Mouse (Mus musculus) kidney, postnatal 4 days (tissue): ENCODE results near the gene Rhbg.

Source experiments
- DNase-seq, 2 experiments: peaks; one replicate each; pipeline ENCODE4 v3.0.0; 2021; ENCODE audit warnings: mixed read lengths in 2 of 2

Gene Rhbg

DNA sequence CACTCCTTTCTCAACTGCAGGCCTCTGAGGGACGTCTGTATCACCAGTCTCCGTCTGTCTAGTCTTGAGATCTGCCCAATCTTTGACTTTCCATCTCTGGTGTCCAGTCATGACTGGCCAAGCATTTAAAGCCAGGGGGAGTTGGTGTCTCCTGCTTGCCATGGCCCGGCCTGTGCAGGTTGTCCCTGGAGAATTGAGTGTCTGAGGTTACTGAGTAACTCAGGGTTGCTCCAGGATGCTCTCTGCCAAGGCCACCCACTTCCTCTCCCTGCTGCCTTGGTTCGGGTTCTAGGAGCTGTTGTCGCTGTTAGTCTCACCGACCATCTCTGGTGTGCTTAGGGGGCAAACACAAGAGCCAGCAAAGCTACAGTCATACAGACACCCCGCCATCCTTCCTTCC is 1.9 kb upstream of the Rhbg start:
- peak; percentile 19 to 46 for DNase-seq

- peak; percentile 34 to 53 for DNase-seq
Measured at GRCm38 (mm10) chr3:88255950-88256349, 1.4 kb upstream of the Rhbg start.

DNA sequence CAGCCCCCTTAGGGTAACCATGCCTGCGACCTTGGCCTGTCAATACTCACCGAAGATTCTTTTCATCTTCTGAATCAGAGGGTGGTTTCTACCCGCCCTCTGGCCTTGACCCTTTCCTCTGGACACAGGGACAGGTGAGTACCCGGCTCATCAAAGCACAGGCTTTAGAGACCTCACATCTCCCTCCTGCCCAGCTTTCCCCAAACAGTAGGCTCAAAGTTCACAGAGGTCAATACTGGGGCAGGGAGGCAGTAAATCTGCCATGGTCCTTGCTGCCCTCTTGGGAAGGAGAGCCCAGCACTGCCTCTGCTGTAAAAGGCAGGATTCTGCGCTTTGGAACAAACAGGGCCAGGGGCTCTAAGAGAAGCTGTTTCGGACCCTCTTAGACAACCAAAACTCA is 1.8 kb downstream of the Rhbg start:
- no peak for DNase-seq

DNA sequence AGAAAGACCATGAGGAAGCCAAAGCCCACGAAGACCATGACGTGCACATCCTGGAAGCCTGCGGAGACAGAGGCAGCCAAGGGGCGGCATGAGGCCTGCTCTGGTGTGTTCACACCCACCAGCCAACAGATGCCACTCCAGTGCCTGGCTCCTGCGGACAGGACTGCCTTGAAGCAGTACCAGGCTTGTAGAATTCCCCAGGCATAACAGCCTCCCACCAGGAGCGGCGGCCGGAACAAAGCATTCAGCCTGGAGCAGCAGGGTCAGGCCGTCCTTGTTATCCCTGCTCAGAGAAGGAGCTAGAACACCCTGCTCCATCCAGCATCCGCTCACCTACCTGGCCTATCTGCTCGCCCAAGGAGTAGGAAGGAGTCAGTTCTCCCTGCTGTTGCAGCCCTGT is 6.1 kb downstream of the Rhbg start:
- DNase-seq: no peak

- no peak for DNase-seq
Measured at GRCm38 (mm10) chr3:88247666-88248065, 6.8 kb downstream of the Rhbg start.

DNA sequence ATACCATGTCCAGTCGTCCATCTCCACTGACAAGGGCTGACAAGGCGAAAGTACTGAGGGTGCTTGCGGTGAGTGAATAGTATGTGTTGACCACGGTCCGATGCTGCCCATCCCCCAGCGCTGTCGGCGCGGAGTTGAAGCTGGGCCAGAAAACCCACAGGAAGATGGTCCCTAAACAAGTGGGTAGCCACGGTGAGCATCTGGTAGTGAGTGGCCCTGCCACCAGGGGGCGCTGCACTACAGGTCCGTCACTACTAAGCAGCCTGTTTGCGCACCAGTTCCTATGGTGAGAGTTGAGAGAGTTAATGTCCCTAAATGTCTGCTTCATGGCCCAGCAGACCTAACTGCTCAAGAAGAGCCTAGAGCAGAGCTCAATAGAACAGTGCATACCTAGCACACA is 8.7 kb downstream of the Rhbg start:
- DNase-seq: peak; percentile 85 to 90

- peak; percentile 67 to 71 for DNase-seq
Measured at GRCm38 (mm10) chr3:88244071-88244470, 10.4 kb downstream of the Rhbg start.

GRCm38 (mm10) chr3:88242531-88242930 is 12.0 kb downstream of the Rhbg start:
- DNase-seq: peak; percentile 84 to 86

GRCm38 (mm10) chr3:88241045-88241786 is 13.3 kb downstream of the Rhbg start:
- DNase-seq: no peak

- no peak for DNase-seq
Measured at GRCm38 (mm10) chr3:88239446-88239845, 15.1 kb downstream of the Rhbg start.

- DNase-seq: no peak
Measured at GRCm38 (mm10) chr3:88238866-88239391, 15.6 kb downstream of the Rhbg start.

DNA sequence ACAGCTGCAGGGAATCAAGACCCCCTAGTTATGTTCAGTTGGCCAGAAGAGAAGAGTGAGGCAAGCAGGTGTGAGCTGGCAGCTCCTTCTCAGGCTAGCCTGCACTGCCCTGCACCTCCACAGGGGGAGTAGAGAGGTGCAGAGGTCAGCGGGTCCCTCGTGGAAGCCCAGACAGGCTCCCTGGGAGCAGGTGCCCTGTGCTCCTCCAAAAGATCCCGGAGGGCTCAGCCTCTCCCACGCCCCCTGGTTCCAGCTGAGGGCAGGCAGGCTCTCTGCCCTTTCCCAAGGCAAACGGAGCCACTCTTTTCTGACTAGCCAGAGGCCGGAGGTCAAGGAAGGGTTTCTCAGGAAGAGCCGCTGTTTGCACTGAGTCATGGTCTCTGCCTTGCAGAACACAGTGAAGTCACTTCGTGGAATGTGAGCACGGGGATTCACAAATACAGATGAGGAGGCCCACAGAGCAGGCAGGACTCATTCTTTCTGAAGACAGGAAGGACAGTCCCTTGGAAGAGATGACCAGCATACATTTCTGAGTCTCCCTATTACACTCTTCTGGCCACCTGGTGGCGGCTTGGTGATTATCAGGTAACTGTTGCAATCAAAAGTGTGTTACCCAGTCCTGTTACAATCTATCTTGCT is 16.8 kb downstream of the Rhbg start:
- peak; percentile 67 to 74 for DNase-seq

DNA sequence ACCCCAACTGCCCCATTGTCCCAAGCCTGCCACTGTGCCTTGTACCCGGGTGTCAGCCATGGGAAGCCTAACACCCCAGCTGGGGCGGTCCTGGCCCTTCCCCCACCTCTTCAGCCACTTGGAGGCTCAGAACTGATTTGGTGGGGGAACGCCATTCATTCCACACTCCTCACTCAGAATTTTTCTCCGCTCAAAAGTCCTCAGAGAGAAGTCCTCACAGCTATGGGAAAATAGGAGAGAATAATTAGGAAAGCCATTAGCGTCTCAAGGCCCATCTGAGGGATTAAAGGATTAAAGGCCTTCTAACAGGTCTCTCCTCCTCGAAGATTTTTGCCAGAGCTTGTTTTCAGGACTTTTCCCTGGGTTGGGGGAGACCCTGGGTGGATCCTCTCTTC is 17.4 kb downstream of the Rhbg start:
- DNase-seq: no peak

DNA sequence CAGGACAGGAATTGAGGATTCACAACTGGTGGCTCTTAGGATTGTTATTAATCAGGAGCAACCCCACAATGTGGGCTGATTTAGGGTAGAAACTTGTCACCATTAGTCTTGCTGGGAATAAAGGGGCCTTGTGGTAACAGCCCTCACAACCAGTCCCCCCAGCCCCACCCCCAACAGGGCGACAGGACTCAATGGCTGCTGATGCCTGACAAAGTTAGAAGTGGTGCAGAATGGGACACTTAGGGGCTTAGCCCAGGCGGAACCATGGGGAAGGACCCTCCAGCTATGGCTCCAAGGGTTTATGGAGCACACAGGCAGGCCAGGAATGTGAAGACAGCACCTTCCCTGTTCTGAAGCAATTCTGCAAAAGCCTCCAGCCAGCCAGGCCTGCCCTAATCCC is 18.9 kb downstream of the Rhbg start:
- DNase-seq: no peak

GRCm38 (mm10) chr3:88235216-88235615 is 19.3 kb downstream of the Rhbg start:
- peak; percentile 59 to 60 for DNase-seq

- no peak for DNase-seq
Measured at GRCm38 (mm10) chr3:88234041-88234440, 20.5 kb downstream of the Rhbg start.

DNA sequence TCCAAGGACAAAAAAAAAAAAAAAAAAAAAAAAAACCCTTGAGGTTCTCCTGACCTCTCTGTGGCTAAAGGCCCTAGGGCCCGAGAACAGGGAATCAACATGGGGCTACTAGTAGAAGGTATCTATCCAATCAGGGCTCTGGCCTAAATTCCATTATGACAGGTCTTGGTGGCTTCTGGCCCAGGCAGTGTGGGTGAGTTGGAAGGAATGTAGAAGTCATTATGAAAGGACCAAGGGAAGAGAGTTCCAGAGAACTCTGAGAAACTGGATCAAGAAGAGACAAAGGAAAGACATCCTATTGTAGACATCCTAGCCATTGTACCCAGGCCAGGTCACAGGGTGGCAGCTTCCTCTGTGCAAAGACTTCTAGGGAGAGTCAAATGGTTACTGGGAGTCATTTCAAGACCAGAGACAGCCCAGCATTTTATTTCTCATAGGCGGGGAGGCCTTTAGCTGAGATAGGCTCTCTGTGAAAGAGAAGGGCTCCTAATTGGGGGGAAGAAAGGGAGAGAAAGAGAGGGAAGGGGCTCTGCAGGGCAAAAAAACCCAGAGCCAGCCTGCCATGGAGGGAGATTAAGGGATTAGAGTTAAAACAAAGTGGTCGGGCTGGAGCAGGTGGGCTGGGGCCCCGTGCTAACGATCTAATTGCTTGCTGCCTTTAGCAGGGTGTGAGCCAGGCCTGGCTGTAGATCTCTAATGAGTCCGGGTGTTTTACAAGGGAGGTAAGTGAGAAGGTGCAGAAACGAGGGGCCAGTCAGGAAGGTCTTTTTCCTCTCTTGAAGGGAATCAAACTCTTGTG is 21.5 kb downstream of the Rhbg start:
- DNase-seq: no peak

GRCm38 (mm10) chr3:88232301-88232702 is 22.2 kb downstream of the Rhbg start:
- DNase-seq: no peak

DNA sequence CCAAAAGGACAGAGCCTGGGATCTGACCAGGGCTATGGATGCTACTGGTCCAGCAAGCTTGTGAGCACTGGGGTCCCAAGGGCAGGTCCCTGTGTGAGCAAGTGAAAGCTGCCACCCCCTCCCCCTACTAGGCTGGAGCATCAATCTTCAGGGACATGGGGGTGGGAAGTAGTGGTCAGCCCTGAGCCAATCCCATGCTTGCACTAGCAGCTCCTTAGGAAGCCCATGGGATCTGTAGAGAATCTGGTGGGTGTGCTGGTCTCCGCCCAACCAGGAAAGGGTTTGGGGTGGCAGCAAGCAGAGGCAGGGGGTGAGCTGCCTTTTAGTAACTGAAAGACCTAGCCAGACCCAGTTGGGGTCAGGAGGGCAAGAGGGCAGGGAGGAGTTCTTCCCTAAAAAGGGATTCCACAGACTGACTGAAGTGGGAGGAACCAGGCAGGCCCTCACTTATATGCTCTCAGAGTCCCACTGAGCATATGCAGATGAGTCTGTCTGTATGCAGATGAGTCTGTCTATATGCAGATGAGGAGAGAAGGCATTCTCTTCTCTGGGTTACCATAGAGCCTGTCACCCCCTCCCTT is 23.4 kb downstream of the Rhbg start:
- no peak for DNase-seq

DNA sequence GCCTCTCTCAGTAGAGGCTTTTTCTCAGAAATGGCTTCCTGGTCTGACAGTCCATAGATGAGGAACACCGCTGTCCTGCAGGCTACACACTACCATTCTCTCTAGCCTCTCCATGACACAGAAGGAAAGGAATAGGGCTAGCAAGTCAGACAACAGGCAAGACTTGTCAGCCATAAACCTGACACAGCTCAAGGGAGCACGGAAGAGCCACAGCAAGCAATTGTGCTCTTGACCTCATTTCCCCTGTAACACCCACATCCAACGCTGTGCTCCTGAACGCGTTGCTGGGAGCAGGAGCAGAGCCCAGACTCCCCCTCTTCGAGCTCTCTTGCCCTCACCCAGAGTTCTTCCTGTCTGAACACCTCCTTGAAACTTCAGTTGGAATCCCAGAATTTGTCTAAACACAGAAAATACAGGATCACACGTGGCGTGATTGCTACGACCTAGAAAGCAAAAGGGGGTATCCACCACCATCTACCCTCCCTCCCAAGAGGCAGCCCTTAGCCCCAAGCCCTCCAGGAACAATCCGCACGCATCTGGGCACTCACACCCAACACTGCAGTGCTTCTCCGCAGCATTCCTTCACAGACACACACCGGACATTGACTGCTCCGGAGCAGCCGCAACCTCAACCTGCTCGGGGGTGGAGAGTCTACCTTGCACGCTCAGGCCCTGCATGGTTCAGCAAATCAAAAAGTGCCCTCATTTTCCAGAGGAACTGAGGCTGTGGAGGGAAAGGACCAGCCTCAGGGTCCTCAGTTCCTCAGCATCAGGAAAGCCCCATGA is 24.1 kb downstream of the Rhbg start:
- DNase-seq: peak; percentile 59 to 62

DNA sequence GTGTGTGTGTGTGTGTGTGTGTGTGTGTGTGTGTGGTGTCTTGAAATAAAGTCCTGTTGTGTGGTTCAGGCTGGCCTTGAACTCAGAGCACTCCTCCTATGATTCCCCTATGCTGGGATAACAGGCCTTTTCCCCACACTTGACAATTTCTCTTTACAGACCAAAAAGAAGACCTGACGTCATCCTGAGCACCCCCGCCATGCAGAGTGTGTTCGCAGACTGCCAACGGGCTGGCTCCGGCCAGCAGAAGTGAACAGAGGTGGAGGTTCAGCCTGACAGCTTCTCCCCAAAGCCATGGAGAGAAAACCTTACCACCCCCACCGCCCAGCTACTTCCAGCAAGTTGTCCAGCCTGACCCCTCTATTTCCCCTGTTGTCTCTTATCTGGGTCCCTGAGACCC is 25.0 kb downstream of the Rhbg start:
- no peak for DNase-seq

DNA sequence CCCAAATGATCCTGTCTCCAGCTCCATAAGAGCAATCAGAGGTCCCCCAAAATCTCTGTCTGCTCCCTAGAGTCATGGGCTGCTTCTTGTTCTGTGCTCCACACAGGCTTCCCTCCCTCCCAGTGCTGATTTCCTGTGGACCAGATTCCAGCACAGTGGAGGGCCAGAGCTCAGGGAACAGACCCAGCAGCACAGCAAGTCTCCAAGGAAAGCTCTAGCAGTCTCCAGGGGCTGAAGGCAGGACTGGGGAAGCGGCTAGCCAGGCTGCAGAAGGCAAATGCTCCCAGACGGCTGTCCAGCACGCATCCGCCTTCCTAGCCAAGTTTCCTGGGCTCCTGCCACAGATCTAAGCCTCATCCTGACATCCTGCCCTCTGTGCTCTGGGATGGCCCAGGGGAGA is 25.6 kb downstream of the Rhbg start:
- peak; percentile 22 to 45 for DNase-seq
